Mouse (Mus musculus): ENCODE results near the gene Gria4. TPM values are rescaled to one million over a fixed set of nuclear protein-coding genes. Genes with fewer than 3 reads are reported as not detected.
"Not testable (repeated sequence)": the region's sequence is repeated elsewhere in the genome, so short reads cannot be mapped to it uniquely, and the experiment has no call there.

Gria4 gene
- polyA plus RNA-seq, 1 experiment = 1.0 TPM

- no peak overlapping the region for H3K27ac ChIP-seq (ENCODE audit: insufficient read depth, low read depth, low read length)
- H3K36me3 ChIP-seq (ENCODE audit: control insufficient read depth, insufficient read depth, low read length) = no peaks in the 10 kb centered on the region
- no peaks in the 10 kb centered on the region for H3K4me1 ChIP-seq (ENCODE audit: control insufficient read depth, insufficient read depth, low read length)
- H3K27me3 ChIP-seq (replicated peaks; ENCODE audit: control insufficient read depth, insufficient read depth, low read length) = no peaks in the 10 kb centered on the region
- TF ChIP-seq POLR2A (IDR thresholded peaks at IDR 0.05; ENCODE audit: low read depth, low read length) = no peak
- peak; percentile 66 for TF ChIP-seq CTCF (conservative IDR thresholded peaks at IDR 0.05; ENCODE audit: insufficient read depth, insufficient read length, low read depth, low read length)
- peak; percentile 63 for DNase-seq
- WGBS = 31% methylated on average over 2 of the region's 2 CpGs
- no peak overlapping the region for H3K4me3 ChIP-seq (ENCODE audit: insufficient read depth, low read depth, low read length)
Measured at GRCm38 (mm10) chr9:4442908-4443307, 353.1 kb downstream of the Gria4 start.

DNA sequence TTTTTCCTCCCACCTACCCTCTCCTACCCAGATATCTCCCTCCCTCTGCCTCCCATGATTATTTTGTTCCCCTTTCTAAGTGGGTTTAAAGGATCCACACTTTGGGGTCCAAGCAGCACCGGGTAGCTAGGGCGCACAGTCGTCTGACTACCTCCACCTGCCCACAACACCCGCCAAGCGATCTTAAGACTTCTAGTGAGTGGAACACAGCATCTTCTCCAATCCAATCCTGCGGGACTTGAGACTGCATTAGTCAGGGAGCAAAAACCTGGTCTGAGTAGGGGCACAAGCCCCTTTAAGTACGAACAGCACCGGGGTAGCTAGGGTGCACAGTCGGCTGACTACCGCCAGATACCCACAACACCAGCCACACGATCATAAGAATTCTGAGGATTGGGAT is 395.2 kb downstream of the Gria4 start:
- H3K27me3 ChIP-seq (replicated peaks; ENCODE audit: control insufficient read depth, insufficient read depth, low read length); H3K4me1 ChIP-seq (ENCODE audit: control insufficient read depth, insufficient read depth, low read length); DNase-seq; H3K4me3 ChIP-seq (ENCODE audit: insufficient read depth, low read depth, low read length); H3K36me3 ChIP-seq (ENCODE audit: control insufficient read depth, insufficient read depth, low read length); H3K27ac ChIP-seq (ENCODE audit: insufficient read depth, low read depth, low read length): not testable (repeated sequence)
- 94% methylated on average over 11 of the region's 11 CpGs for WGBS

- WGBS = under 1% methylated on average over 15 of the region's 15 CpGs
- Histone ChIP-seq H3K4me1 (ENCODE audit: control insufficient read depth, insufficient read depth, low read length) (no peaks in the 10 kb centered on the region; the same call in 1 of the 2 replicates), H3K27me3 (replicated peaks; ENCODE audit: control insufficient read depth, insufficient read depth, low read length) (no peaks in the 10 kb centered on the region), H3K27ac (ENCODE audit: insufficient read depth, low read depth, low read length) (peak overlapping the region; percentile 66), H3K36me3 (ENCODE audit: control insufficient read depth, insufficient read depth, low read length) (0 out of 2 replicates have a peak, but pooled peaks cover 2% of the 10 kb centered on the region), H3K4me3 (ENCODE audit: insufficient read depth, low read depth, low read length) (peak overlapping the region; percentile 89)
- no peak for TF ChIP-seq POLR2A (IDR thresholded peaks at IDR 0.05; ENCODE audit: low read depth, low read length)
- TF ChIP-seq CTCF (conservative IDR thresholded peaks at IDR 0.05; ENCODE audit: insufficient read depth, insufficient read length, low read depth, low read length) = no peak
- DNase-seq = no peak
Measured at GRCm38 (mm10) chr9:4376640-4377120, 419.4 kb downstream of the Gria4 start.

- 1% methylated on average over 31 of the region's 31 CpGs for WGBS
- Histone ChIP-seq H3K27ac (ENCODE audit: insufficient read depth, low read depth, low read length) (peak within 1 kb of the TSS; percentile 81), H3K27me3 (replicated peaks; ENCODE audit: control insufficient read depth, insufficient read depth, low read length) (no peaks in the 10 kb centered on the region), H3K36me3 (ENCODE audit: control insufficient read depth, insufficient read depth, low read length) (0 out of 2 replicates have a peak, but pooled peaks cover 2% of the 10 kb centered on the region), H3K4me3 (ENCODE audit: insufficient read depth, low read depth, low read length) (peak within 1 kb of the TSS; percentile 89), H3K4me1 (ENCODE audit: control insufficient read depth, insufficient read depth, low read length) (no peaks in the 10 kb centered on the region; the same call in 1 of the 2 replicates)
- peak; percentile 99 for DNase-seq
- TF ChIP-seq CTCF (conservative IDR thresholded peaks at IDR 0.05; ENCODE audit: insufficient read depth, insufficient read length, low read depth, low read length) (no peak), POLR2A (IDR thresholded peaks at IDR 0.05; ENCODE audit: low read depth, low read length) (peak; percentile 71)
Measured at GRCm38 (mm10) chr9:4375828-4376639, 420.0 kb downstream of the Gria4 start, which contains the start of gene Msantd4. TSS of gene Msantd4 (plus strand) at chr9:4376562.
